Mouse (Mus musculus): ENCODE measurements around the gene Dnajb6.
"Not testable (repeated sequence)": the region's sequence is repeated elsewhere in the genome, so short reads cannot be mapped to it uniquely, and the experiment has no call there.

- not testable (repeated sequence) for TF ChIP-seq POLR2A (IDR thresholded peaks at IDR 0.05; ENCODE audit: control insufficient read depth, low read depth, low read length); CTCF (IDR thresholded peaks at IDR 0.05; ENCODE audit: control insufficient read depth, insufficient read depth, insufficient replicate concordance, low read depth, low read length)
Measured at GRCm38 (mm10) chr5:29811377-29811921, 76.0 kb downstream of the Dnajb6 start.

Measured in testis, adult 2 months (tissue).